Mouse (Mus musculus) frontal cortex, postnatal 25 days (tissue): ENCODE results near the gene Smok2b.
"Not testable (repeated sequence)": the region's sequence is repeated elsewhere in the genome, so short reads cannot be mapped to it uniquely, and the experiment has no call there.

ENCODE experiments used
- DNase-seq, 2 experiments: peaks; one replicate each; pipeline ENCODE4 v3.0.0; 2022; ENCODE audit warnings: low spot score in 2 of 2

The Smok2b gene

GRCm38 (mm10) chr17:13240807-13241727 is 11.0 kb downstream of the Smok2b start:
- DNase-seq, result not testable (repeated sequence)

- not testable (repeated sequence) for DNase-seq
Measured at GRCm38 (mm10) chr17:13254786-13255185, 24.7 kb downstream of the Smok2b start.
